Mouse (Mus musculus) right cerebral cortex, postnatal 14 days (tissue): Measurements from ENCODE around the gene Best1.

Source experiments
- DNase-seq: peaks from one replicate; pipeline ENCODE4 v3.0.0; 2022

Best1 gene

GRCm38 (mm10) chr19:10001206-10001969, at the start of gene Best1, which contains the start of gene Rab3il1:
TSS of gene Best1 (minus strand) at chr19:10001633.
TSS of gene Rab3il1 (plus strand) at chr19:10001669.
- no peak for DNase-seq

DNA sequence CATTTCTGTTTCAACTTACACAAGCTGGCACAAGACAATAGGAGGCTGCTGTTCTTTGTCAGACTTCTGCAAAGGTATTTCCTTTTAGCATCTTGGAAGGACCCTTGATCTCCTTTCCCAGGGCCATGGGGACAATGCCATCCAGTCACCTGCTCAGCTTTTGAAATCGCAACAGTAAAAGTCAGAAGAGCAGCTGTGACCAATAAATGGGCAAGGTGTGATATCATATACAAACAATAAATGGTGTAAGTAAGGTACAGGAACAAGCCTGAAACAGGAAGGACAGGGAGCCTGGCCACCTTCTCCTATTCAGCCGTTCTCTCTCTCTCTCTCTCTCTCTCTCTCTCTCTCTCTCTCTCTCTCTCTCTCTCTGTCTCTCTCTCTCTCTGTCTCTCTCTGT, 49.0 kb upstream of the Best1 start:
- no peak for DNase-seq

DNA sequence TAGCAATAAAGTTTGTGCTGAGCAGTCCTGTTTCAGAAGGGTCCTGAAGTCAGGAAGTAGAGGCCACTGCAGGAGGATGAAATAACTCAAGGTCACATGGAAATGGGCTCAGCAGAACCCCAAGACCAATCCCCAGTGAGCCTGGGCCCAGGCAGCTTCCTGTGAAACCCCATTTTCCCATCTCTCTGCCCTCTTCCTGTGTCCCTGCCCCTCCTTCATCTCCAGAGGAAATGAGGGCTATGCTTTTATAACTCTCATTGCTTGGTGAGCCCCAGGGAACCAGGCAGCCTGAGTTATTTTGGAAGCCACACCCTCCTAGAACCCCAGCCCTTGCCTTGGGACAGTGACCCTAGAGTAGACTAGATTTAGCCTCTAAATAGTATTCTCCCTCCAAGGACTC, 48.1 kb upstream of the Best1 start:
- no peak for DNase-seq

DNA sequence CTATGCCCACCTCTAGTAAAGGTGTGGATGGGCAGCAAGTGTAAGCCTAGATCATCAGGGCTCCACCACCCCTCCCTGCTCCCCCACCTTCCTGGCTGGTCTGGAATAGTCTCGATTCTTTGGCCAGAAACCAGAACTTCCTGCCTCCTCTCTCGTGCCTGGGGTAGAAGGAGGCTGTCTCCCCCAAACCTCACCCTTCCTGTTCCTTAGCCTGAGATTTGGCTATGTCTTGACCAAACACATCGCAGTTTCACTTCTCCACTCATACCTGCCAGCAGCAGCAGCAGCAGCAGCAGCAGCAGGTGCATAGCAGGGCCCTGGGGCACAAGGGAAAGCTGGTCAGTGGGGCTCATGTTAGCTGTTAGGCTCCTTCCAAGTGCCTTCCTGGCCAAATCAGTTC, 45.5 kb upstream of the Best1 start:
- no peak for DNase-seq

GRCm38 (mm10) chr19:10046346-10046745, 44.9 kb upstream of the Best1 start:
- DNase-seq: no peak

GRCm38 (mm10) chr19:10045707-10046106, 44.3 kb upstream of the Best1 start:
- no peak for DNase-seq

DNA sequence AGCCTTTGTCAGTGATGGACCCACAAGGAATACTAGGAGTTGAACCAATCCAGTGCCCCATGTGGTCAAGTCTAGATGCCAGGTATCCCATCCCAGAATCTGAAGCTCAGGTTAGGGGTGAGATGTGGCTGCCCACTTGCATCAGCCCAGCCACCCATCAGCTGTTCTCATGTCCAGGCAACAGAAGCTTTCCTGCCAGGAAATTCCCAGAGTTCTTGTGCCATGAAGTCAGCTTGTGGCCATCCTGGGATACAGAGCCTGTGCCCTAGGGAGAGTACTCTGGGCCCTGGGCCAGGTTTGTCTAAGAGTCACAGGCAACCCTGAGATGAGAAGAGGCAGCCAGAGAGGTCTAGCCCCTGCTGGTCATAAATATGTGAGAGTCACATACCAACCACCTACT, 42.2 kb upstream of the Best1 start:
- no peak for DNase-seq

DNA sequence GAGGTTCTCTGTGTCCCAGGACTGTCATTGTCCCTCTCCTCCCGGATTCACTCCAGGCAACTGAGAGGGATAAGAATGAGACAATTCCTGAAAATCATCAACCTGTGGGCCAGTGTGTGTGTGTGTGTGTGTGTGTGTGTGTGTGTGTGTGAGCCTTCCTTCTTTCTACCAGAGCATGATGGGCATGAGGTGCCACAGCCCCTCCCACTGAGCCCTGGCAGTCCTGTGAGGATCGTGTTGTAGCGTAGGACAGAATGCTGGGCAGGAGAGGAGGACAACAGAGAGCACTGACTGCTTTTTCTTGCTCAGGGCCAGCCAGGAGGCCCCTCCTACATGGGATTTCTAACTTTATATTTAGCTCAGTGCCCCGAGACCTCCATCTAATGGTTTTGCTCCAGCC, 41.4 kb upstream of the Best1 start:
- no peak for DNase-seq

DNA sequence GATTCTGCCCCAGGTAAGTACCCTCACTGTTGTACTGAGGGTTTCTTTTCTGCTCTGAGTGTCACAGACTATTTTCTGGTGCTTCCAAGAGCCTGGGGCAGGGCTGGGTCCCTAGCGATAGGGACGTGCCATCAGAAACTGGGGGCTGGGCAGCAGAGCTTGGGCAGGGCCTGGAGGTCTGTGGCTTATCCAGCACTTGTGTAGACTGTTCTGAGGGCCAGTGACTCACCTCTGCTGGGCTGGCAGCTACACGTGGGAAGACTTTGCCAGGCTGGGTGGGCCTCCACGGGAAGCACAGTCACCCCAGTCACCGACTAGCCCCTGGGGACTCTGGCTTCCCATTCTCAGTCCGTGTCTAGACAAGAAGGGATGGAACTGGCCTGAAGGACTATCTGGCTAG, 40.8 kb upstream of the Best1 start:
- no peak for DNase-seq

DNA sequence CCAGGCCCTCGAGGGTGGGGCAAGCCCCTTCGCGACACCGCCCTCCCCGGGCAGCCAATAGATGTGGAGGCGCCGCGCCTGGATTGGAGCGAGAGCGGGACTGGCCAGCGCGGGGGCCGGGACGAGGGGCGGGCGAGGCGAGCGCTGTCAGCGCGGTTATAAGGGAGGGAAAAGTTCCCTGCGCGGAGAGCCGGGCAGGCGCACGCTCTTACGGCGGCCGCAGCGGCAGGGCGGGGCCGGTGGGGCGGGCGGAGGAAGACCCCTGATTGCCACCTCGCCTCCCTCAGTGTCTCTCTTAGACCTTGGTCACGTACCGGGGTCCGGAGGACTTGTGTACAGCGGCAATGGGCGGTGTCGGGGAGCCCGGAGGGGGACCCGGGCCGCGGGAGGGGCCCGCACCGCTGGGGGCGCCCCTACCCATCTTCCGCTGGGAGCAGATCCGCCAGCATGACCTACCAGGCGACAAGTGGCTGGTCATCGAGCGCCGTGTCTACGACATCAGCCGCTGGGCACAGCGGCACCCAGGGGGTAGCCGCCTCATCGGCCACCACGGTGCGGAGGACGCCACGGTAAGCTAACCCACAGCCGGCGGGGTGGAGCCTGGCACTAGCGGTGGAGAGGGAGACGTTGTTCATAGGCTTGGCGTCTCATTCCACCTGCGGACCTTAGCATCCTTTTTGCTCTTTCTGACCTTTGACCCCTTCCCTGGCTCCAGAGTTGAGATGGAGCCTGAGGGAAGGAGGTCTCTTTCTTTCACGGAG, 40.1 kb upstream of the Best1 start, which contains the start of gene Fads3:
Fads3 (plus strand) TSS at position 182 of the 761 bp plus-strand sequence.
- peak; percentile 76 for DNase-seq

- no peak for DNase-seq
Measured at GRCm38 (mm10) chr19:10040866-10041387, 39.5 kb upstream of the Best1 start.

- no peak for DNase-seq
Measured at GRCm38 (mm10) chr19:10039615-10040014, 38.2 kb upstream of the Best1 start.

GRCm38 (mm10) chr19:10038910-10039309, 37.5 kb upstream of the Best1 start:
- no peak for DNase-seq

GRCm38 (mm10) chr19:10038364-10038763, 36.9 kb upstream of the Best1 start:
- no peak for DNase-seq

GRCm38 (mm10) chr19:10037534-10037933, 36.1 kb upstream of the Best1 start:
- DNase-seq: no peak

- DNase-seq: peak; percentile 83
Measured at GRCm38 (mm10) chr19:10034785-10035447, 33.5 kb upstream of the Best1 start.

GRCm38 (mm10) chr19:10034356-10034755, 32.9 kb upstream of the Best1 start:
- no peak for DNase-seq

- DNase-seq: peak; percentile 54
Measured at GRCm38 (mm10) chr19:10033211-10033973, 32.0 kb upstream of the Best1 start.

DNA sequence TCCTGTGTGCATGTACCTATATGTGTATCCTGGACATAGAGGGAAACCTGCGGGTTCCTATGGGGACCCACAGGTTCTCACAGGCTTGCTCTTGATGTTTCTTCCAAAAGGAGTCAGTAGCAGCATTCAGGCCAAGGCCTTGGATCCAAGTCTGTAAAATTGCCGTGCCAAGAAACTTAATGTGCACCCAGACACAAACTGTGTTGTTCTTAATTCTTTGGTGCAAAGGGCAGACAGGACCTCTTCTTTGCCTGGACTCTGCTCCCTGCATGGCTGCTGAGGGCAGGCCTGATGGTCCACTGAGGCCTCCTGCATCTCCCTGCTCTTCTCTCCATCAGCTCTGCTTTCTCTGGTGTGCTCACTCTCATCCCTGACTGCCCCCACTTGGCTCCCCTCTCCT, 28.3 kb upstream of the Best1 start:
- DNase-seq: no peak

DNA sequence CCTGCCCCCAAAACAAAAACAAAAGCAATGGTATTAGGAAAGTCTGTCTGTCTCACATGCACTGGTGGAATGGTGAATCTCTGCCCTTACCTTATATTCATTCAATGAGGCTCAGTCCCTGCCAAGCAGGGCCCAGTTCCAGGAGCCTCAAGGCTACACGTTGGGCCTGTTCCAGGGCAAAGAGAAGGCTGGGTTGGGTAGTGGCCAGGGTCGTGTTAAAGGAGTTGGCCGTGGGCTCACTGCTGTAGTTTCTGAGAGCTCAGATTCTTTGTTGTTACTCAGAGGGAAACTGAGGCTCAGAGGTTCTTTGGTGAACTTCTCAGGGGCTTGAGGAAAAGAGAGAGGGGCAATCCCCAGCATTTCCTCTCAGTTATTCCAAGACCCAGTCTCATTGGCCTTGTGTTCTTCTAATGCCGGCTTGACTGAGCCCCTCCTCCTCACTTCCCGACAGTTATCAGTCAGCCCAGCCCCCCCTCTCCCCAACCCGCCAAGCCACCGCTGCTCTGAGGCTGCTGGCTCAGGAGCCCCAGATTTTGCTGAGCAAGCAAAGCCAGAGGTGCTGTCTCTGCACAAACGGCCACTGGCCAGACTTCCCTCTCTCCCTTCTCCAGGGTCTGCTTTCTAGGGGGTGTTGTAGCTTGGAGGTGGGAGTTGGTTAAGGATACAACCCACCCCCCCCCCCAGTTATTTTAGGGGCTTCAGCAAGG, 23.9 kb upstream of the Best1 start:
- peak; percentile 43 for DNase-seq

DNA sequence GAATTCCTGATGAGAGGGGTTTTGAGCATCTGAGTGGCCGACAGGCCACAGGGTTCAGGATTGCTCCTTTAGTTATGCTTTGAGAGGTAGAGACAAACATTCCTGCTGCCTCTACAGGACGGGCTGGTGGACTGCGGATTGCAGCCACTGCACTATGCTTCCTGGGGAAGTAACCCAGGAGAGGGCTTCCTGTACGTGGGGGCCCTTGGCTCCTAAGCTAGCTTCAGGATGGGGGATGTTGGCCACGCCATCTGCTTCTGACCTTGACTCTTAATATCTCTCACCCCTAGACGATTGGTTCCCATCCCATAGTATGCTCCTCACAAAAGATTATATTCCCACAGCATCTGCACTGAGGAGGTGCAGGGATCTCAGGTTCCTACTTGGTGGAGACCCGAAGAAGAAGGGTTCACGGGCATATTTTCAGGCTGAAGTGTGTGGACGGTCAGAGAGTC, 21.9 kb upstream of the Best1 start:
- DNase-seq: no peak
